Mouse (Mus musculus) MEL (cell line): ENCODE measurements around the gene Clmp. TPM values are rescaled to one million over a fixed set of nuclear protein-coding genes. Genes with fewer than 3 reads are reported as not detected.

ENCODE experiments used
- DNase-seq: peaks from one replicate; pipeline ENCODE4 v3.0.0; 2011; ENCODE audit warnings: low read depth, low spot score
- H3K27ac ChIP-seq: 2 replicates; pipeline ENCODE4 v1.5.1; 2012; ENCODE audit warnings: low read depth, mild to moderate bottlenecking, control low read depth, low read length, moderate library complexity; ENCODE audit not compliant: control insufficient read depth
- H3K27me3 ChIP-seq, 2 experiments: fragments of 150-350 bp in 1 of 2; sonication (generic) in 1 of 2; 2 replicates each; pipeline ENCODE4 v1.6.1; 2012; ENCODE audit warnings: low read length in 2 of 2, mild to moderate bottlenecking in 2 of 2, improper control_type of control experiment in 1 of 2, moderate library complexity in 1 of 2; ENCODE audit not compliant: insufficient read depth in 2 of 2, control insufficient read depth in 1 of 2
- H3K36me3 ChIP-seq, 2 experiments: 2 replicates each; pipeline ENCODE4 v1.6.1; 2012 to 2014; ENCODE audit warnings: low read length in 2 of 2, improper control_type of control experiment in 1 of 2, inconsistent platforms in 1 of 2, mild to moderate bottlenecking in 1 of 2; ENCODE audit not compliant: insufficient read depth in 2 of 2, control insufficient read depth in 1 of 2
- H3K4me1 ChIP-seq, 2 experiments: fragments of 150-350 bp in 1 of 2; sonication (generic) in 1 of 2; 2 replicates each; pipeline ENCODE4 v1.6.1; 2012; ENCODE audit warnings: low read length in 2 of 2, improper control_type of control experiment in 1 of 2, mild to moderate bottlenecking in 1 of 2; ENCODE audit not compliant: insufficient read depth in 2 of 2, control insufficient read depth in 1 of 2
- H3K4me3 ChIP-seq, 2 experiments: fragments of 150-350 bp in 1 of 2; sonication (generic) in 1 of 2; 2 replicates each; pipeline ENCODE4 v1.5.1; 2012; ENCODE audit warnings: low read depth in 2 of 2, low read length in 2 of 2, mild to moderate bottlenecking in 2 of 2, moderate library complexity in 2 of 2, control low read depth in 1 of 2, improper control_type of control experiment in 1 of 2; ENCODE audit not compliant: control insufficient read depth in 1 of 2, insufficient read depth in 1 of 2
- H3K79me2 ChIP-seq: 2 replicates; pipeline ENCODE4 v1.6.1; 2012; ENCODE audit warnings: mild to moderate bottlenecking, low read length, moderate library complexity; ENCODE audit not compliant: control insufficient read depth, poor library complexity, insufficient read depth
- H3K9ac ChIP-seq: 2 replicates; pipeline ENCODE4 v1.6.1; 2012; ENCODE audit warnings: low read depth, mild to moderate bottlenecking, control low read depth, low read length, moderate library complexity; ENCODE audit not compliant: control insufficient read depth, poor library complexity, severe bottlenecking
- H3K9me3 ChIP-seq: fragments of 150-350 bp; sonication (generic); replicated peaks from 2 replicates; pipeline ENCODE4 v1.6.1; 2012; ENCODE audit warnings: mild to moderate bottlenecking, low read length, improper control_type of control experiment, moderate library complexity; ENCODE audit not compliant: insufficient read depth
- CHD1 ChIP-seq: IDR thresholded peaks from 2 replicates; pipeline ENCODE4 v1.6.1; 2012; ENCODE audit warnings: low read depth, mild to moderate bottlenecking, inconsistent platforms, low read length, improper control_type of control experiment
- CHD2 ChIP-seq: IDR thresholded peaks from 2 replicates; pipeline ENCODE4 v1.6.1; 2011; ENCODE audit warnings: low read length, improper control_type of control experiment
- EP300 ChIP-seq, 2 experiments: IDR thresholded peaks; 2 replicates each; pipeline ENCODE4 v1.6.1; 2011; ENCODE audit warnings: improper control_type of control experiment in 2 of 2, low read length in 2 of 2, low read depth in 1 of 2, mild to moderate bottlenecking in 1 of 2
- GABPA ChIP-seq: IDR thresholded peaks from 2 replicates; pipeline ENCODE4 v1.6.1; 2012; ENCODE audit warnings: low read depth, mild to moderate bottlenecking, inconsistent platforms, low read length, improper control_type of control experiment, moderate library complexity
- JUND ChIP-seq: IDR thresholded peaks from 2 replicates; pipeline ENCODE4 v1.6.1; 2011; ENCODE audit warnings: low read depth, mild to moderate bottlenecking, improper control_type of control experiment, low read length
- MAZ ChIP-seq: IDR thresholded peaks from 2 replicates; pipeline ENCODE4 v1.6.1; 2012; ENCODE audit warnings: low read depth, mild to moderate bottlenecking, inconsistent platforms, low read length, improper control_type of control experiment
- MYB ChIP-seq: IDR thresholded peaks from 2 replicates; pipeline ENCODE4 v1.6.1; 2011; ENCODE audit warnings: mild to moderate bottlenecking, low read depth, low read length, improper control_type of control experiment
- NELFE ChIP-seq: IDR thresholded peaks from 2 replicates; pipeline ENCODE4 v1.6.1; 2011; ENCODE audit warnings: low read depth, low read length, improper control_type of control experiment
- NRF1 ChIP-seq: IDR thresholded peaks from 2 replicates; pipeline ENCODE4 v1.6.1; 2014; ENCODE audit warnings: low read depth, mild to moderate bottlenecking, inconsistent platforms, low read length, improper control_type of control experiment, moderate library complexity; ENCODE audit not compliant: poor library complexity, insufficient read depth, severe bottlenecking
- POLR2AphosphoS5 ChIP-seq: IDR thresholded peaks from 2 replicates; pipeline ENCODE4 v1.6.1; 2012; ENCODE audit warnings: low read depth, borderline replicate concordance, mild to moderate bottlenecking, inconsistent platforms, low read length, moderate library complexity, mixed read lengths
- RAD21 ChIP-seq: IDR thresholded peaks from 2 replicates; pipeline ENCODE4 v1.6.1; 2011; ENCODE audit warnings: mild to moderate bottlenecking, low read depth, low read length, improper control_type of control experiment
- SIN3A ChIP-seq: IDR thresholded peaks from 2 replicates; pipeline ENCODE4 v1.6.1; 2012; ENCODE audit warnings: low read length, improper control_type of control experiment, inconsistent platforms
- SMC3 ChIP-seq: IDR thresholded peaks from 2 replicates; pipeline ENCODE4 v1.6.1; 2011; ENCODE audit warnings: low read depth, low read length, improper control_type of control experiment
- TAL1 ChIP-seq: IDR thresholded peaks from 2 replicates; pipeline ENCODE4 v1.6.1; 2012; ENCODE audit warnings: mild to moderate bottlenecking, inconsistent platforms, low read length, moderate library complexity, mixed read lengths
- UBTF ChIP-seq: IDR thresholded peaks from 2 replicates; pipeline ENCODE4 v1.6.1; 2012; ENCODE audit warnings: low read depth, mild to moderate bottlenecking, inconsistent platforms, low read length, improper control_type of control experiment, moderate library complexity, borderline replicate concordance; ENCODE audit not compliant: insufficient read depth
- USF2 ChIP-seq, 2 experiments: IDR thresholded peaks; 2 replicates each; pipeline ENCODE4 v1.6.1; 2011 to 2012; ENCODE audit warnings: improper control_type of control experiment in 2 of 2, low read length in 2 of 2, borderline replicate concordance in 1 of 2, inconsistent platforms in 1 of 2, low read depth in 1 of 2, mild to moderate bottlenecking in 1 of 2; ENCODE audit not compliant: insufficient read depth in 1 of 2
- polyA plus RNA-seq, 2 experiments: library from polyadenylated mRNA; stranded (reverse) in 1 of 2; unstranded in 1 of 2; fragments of >175 nt in 1 of 2; fragments of >200 nt in 1 of 2; gene quantifications; 2 replicates each; pipeline versions ENCODE4 v1.2.1 to v1.2.4; 2012; ENCODE audit warnings: low replicate concordance in 2 of 2, low read depth in 1 of 2; ENCODE audit not compliant: insufficient read length in 2 of 2, insufficient read depth in 1 of 2, missing spikeins in 1 of 2
- total RNA-seq: library from RNA; depleted of rRNA; stranded (reverse); fragments of 300-350 nt; gene quantifications from 2 replicates; pipeline ENCODE4 v1.2.3, GENCODE M21; 2012

Gene Clmp
- total and polyA plus RNA-seq, 3 experiments: not detected

DNA sequence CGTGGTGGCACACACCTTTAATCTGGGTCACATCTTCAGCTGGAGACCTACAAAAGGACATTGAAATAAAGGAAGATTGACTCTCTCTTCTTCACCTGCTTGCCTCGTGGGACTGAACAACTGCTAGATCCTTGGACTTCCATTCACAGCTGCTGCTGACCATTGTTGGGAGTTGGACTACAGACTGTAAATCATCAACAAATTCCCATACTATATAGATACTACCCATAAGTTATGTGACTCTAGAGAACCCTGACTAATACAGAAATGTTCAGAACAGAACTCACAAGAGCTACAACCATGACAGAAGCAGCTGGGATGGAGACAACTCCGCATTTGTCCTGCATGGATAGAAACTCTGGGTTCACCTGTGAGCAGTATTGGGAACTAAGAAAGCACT is 15.4 kb upstream of the Clmp start, which contains the start of gene Gm21915:
Gm21915 (plus strand) TSS at position 301 of the 400 bp plus-strand sequence.
- Histone ChIP-seq H3K27ac (no peak within 1 kb of the TSS), H3K79me2 (no peaks in the 10 kb centered on the region), H3K4me3 (no peak within 1 kb of the TSS), H3K27me3 (no peaks in the 10 kb centered on the region), H3K9ac (no peak within 1 kb of the TSS), H3K36me3 (no peaks in the 10 kb centered on the region), H3K4me1 (no peaks in the 10 kb centered on the region), H3K9me3 (no peaks in the 10 kb centered on the region)
- DNase-seq: no peak
- no peak for TF ChIP-seq RAD21
- TF ChIP-seq UBTF: no peak
- no peak for TF ChIP-seq CHD1
- no peak for TF ChIP-seq MYB
- no peak for TF ChIP-seq NRF1
- no peak for TF ChIP-seq SMC3
- TF ChIP-seq EP300 (IDR thresholded peaks at IDR 0.05; ENCODE audit: low read depth in 1 of 2, low read length in 2 of 2): no peak

DNA sequence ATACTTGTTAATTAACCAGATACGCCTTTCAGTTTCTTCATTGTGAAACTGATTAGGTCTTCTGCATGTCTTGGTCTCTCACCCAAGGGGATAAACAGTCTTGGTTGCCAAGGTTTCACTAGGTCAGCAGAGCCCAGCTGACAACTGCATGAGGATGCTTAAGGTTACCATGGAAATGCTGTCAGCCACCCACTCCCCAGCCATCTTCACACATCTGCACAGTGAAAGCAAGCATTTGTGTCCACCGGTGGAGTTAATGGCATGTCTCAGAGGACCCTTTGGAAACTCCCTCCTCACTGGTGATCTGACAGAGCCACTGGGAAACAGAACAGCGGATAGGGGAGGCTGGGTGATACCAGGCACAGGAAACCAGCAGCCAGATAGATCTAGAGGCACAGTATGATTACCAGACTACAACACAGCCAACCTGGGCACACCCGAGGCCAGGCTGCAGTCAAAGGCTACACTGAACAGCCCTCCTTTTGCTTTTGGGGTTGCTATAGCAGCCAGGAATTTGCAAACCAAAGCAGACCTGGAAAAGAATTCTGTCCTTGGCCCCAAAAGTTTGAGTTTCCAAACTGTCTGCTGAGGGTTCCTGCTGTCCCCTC is 14.3 kb upstream of the Clmp start:
- Histone ChIP-seq H3K36me3 (no peaks in the 10 kb centered on the region), H3K9me3 (no peaks in the 10 kb centered on the region), H3K9ac (no peak overlapping the region), H3K4me3 (no peak overlapping the region), H3K4me1 (no peaks in the 10 kb centered on the region), H3K27me3 (no peaks in the 10 kb centered on the region), H3K79me2 (no peaks in the 10 kb centered on the region), H3K27ac (no peak overlapping the region)
- DNase-seq: no peak
- TF ChIP-seq USF2 (IDR thresholded peaks at IDR 0.05; ENCODE audit: borderline replicate concordance in 1 of 2, insufficient read depth in 1 of 2, low read depth in 1 of 2, low read length in 2 of 2): no peak
- TF ChIP-seq JUND: no peak
- no peak for TF ChIP-seq TAL1
- TF ChIP-seq CHD2: no peak
- TF ChIP-seq MAZ: no peak

DNA sequence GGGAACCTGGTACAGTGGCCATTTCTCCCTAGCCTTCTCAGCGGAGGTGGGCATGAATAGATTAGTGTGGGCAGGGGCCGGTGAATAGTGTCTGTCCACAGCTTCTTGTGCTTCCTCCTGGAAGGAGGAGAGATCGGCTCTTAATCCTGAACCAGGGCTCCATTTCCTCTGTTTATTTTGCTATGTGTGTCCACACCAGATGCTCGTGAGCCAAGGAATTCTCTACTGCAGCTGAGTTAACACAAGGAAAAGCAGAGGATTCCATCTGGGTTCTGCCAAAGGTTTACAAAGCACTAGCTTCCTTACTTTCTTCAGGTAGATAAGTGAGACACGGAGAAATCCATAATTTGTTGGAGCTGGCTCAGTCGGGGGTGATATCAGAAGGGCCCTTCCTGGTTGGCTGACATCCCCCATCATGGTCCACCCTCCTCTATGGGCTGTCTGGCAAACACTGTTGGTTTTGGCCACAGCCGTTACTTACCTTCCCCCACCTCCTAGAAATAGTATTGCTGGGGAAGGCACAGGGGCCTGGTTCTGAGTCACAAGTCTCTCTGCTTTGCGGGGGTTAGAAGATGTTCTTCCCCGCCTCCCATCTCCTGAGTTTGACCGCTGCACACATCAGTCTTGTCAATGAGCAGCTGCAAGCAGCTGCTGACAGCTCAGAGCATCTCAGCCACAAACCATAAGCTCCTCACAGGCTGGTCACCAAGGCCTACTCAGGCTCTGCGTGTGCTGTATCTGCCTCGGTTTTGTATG is 10.4 kb upstream of the Clmp start:
- no peaks in the 10 kb centered on the region for H3K9me3 ChIP-seq
- H3K27me3 ChIP-seq: no peaks in the 10 kb centered on the region
- DNase-seq: no peak
- no peaks in the 10 kb centered on the region for H3K79me2 ChIP-seq
- no peak overlapping the region for H3K4me3 ChIP-seq
- H3K36me3 ChIP-seq: no peaks in the 10 kb centered on the region
- H3K27ac ChIP-seq: no peak overlapping the region
- no peaks in the 10 kb centered on the region for H3K4me1 ChIP-seq
- no peak overlapping the region for H3K9ac ChIP-seq
- TF ChIP-seq POLR2AphosphoS5 (no peak), MYB (no peak), NELFE (no peak), SIN3A (no peak), GABPA (no peak)
